Mouse (Mus musculus) stomach, embryonic 16.5 days (tissue): Measurements from ENCODE around the gene Clec3b. TPM values are rescaled to one million over a fixed set of nuclear protein-coding genes. Genes with fewer than 3 reads are reported as not detected.

Experiments used
- ATAC-seq: fragments of 200-750 bp; cut with Nextera tagmentation; 2 replicates; pipeline ENCODE4 v1.8.0; 2017; ENCODE audit warnings: moderate number of reproducible peaks, moderate TSS enrichment; ENCODE audit not compliant: insufficient read depth, low FRiP score
- H3K27ac ChIP-seq: fragments of 300-500 bp; sonication (generic); 2 replicates; pipeline ENCODE4 v1.5.1; 2014; ENCODE audit warnings: low read length
- H3K27me3 ChIP-seq: fragments of 300-500 bp; sonication (generic); 2 replicates; pipeline ENCODE4 v1.6.1; 2014; ENCODE audit warnings: low read length, control low read depth, mixed read lengths; ENCODE audit not compliant: control insufficient read depth, insufficient read depth
- H3K36me3 ChIP-seq: fragments of 300-500 bp; sonication (generic); 2 replicates; pipeline ENCODE4 v1.6.1; 2014; ENCODE audit warnings: low read length; ENCODE audit not compliant: control insufficient read depth, insufficient read depth
- H3K4me1 ChIP-seq: fragments of 300-500 bp; sonication (generic); 2 replicates; pipeline ENCODE4 v1.6.1; 2014; ENCODE audit warnings: low read length, control low read depth, mixed read lengths; ENCODE audit not compliant: control insufficient read depth, insufficient read depth
- H3K4me2 ChIP-seq: fragments of 300-500 bp; sonication (generic); 2 replicates; pipeline ENCODE4 v1.6.1; 2014; ENCODE audit warnings: low read depth, low read length, mixed read lengths
- H3K4me3 ChIP-seq: fragments of 300-500 bp; sonication (generic); replicated peaks from 2 replicates; pipeline ENCODE4 v1.5.1; 2014; ENCODE audit warnings: mild to moderate bottlenecking, low read length
- H3K9ac ChIP-seq: fragments of 300-500 bp; sonication (generic); 2 replicates; pipeline ENCODE4 v1.6.1; 2014; ENCODE audit warnings: low read length
- H3K9me3 ChIP-seq: fragments of 300-500 bp; sonication (generic); replicated peaks from 2 replicates; pipeline ENCODE4 v1.6.1; 2016; ENCODE audit warnings: low read length, control low read depth; ENCODE audit not compliant: control insufficient read depth
- WGBS: fragments of 180-500 bp; shearing (Covaris S2); extraction: QIAGEN DNeasy Blood & Tissue Kit; methylation state at CpG from one replicate; pipeline ENCODE4 v1.1.7; 2014; 5-methylcytosine and 5-hydroxymethylcytosine counted together
- polyA plus RNA-seq: library from polyadenylated mRNA; unstranded; fragments of >200 nt; fragmentation: Nextera tagmentation; extraction: Ambion mirVana; gene quantifications from 2 replicates; pipeline ENCODE4 v1.2.1, GENCODE M21; 2015

Gene Clec3b
- polyA plus RNA-seq, 1 experiment from 2014 or later = 1.8 TPM

GRCm38 (mm10) chr9:123123017-123123416, 27.7 kb upstream of the Clec3b start:
- WGBS = 96% methylated on average over 3 of the region's 3 CpGs
- H3K4me3 ChIP-seq = no peak overlapping the region
- no peaks in the 10 kb centered on the region for H3K9me3 ChIP-seq
- peaks cover 22% of the 10 kb centered on the region for H3K36me3 ChIP-seq
- H3K27me3 ChIP-seq = no peaks in the 10 kb centered on the region
- H3K4me2 ChIP-seq = no peak overlapping the region
- ATAC-seq = no peak
- no peak overlapping the region for H3K27ac ChIP-seq
- H3K4me1 ChIP-seq = no peaks in the 10 kb centered on the region
- H3K9ac ChIP-seq = no peak overlapping the region

DNA sequence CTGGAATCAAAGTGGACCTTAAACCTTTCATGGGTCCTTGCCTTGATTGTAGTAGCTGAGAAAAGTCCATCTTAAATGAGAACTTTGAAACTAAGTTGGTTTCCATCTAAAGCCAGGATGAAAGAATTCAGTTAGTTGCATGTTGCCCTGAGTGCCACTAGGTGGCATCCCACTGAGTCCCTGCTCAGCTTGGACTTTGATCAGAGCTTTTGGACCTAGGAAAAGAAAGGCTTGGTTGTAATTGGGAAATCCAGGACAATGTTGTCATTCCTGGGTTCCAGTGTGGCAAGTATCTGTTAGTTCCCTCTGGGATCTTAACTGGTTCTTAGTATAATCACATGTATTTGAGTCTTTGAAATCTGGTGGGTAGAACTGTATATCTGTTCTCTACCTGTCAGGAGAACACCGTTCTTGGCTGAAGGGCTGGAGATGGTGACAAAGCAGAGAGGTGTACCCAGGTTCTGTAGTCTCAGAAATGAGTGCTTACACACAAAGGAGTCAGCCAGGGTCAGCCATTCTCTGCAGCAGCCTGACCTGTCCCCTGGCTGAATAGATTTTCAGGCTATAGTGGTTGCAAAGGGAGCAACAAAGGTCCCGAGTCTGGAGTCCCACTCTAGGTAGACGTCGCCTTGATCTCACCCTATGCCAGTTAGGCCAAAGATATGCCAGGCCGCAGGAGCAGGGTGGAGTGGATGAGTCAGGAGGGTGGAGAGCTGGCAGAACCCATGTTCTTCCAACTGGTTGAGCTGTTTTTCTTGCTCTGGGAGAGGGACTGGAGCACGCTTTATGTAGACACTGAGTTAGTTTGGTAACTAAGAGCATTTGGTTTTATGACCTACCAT, 27.0 kb upstream of the Clec3b start:
- WGBS = 85% methylated on average over 6 of the region's 6 CpGs
- Histone ChIP-seq H3K4me2 (no peak overlapping the region), H3K27me3 (no peaks in the 10 kb centered on the region), H3K36me3 (peaks cover 22% of the 10 kb centered on the region), H3K27ac (peak overlapping the region; percentile 68; the same call in 1 of the 2 replicates), H3K9ac (no peak overlapping the region), H3K9me3 (no peaks in the 10 kb centered on the region), H3K4me3 (no peak overlapping the region), H3K4me1 (no peaks in the 10 kb centered on the region)
- no peak for ATAC-seq

- Histone ChIP-seq H3K36me3 (peaks cover 19% of the 10 kb centered on the region), H3K27ac (peak overlapping the region; percentile 18; the same call in 1 of the 2 replicates)
Measured at GRCm38 (mm10) chr9:123124413-123124981, 26.2 kb upstream of the Clec3b start.

DNA sequence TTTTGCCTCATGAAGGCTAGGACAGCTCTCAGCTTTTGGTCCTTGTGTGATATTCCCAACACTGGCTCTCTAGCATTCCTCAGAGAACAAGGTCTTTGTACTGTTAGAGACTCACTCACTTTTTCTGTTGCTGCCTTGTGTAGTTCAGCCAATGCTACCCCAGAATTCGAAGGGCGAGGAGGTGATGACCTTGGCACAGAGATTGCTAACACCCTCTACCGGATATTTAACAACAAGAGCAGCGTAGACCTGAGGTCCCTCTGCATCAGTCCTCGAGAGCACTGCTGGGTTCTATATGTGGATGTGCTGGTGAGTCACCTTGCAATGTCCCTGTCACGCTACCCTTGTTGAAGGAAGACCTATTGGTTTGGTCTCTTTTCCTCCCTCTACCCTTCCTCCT, 23.1 kb upstream of the Clec3b start:
- H3K9ac ChIP-seq = no peak overlapping the region
- H3K4me3 ChIP-seq = no peak overlapping the region
- ATAC-seq = no peak
- H3K4me2 ChIP-seq = no peak overlapping the region
- H3K27ac ChIP-seq = no peak overlapping the region
- peaks cover 23% of the 10 kb centered on the region for H3K36me3 ChIP-seq
- no peaks in the 10 kb centered on the region for H3K4me1 ChIP-seq
- no peaks in the 10 kb centered on the region for H3K27me3 ChIP-seq
- WGBS = 89% methylated on average over 6 of the region's 6 CpGs
- H3K9me3 ChIP-seq = no peaks in the 10 kb centered on the region

More at GRCm38 (mm10) chr9:123124413-123124981, 26.2 kb upstream of the Clec3b start:
- H3K4me2 ChIP-seq = no peak overlapping the region
- no peak overlapping the region for H3K4me3 ChIP-seq
- ATAC-seq = no peak
- no peak overlapping the region for H3K9ac ChIP-seq
- no peaks in the 10 kb centered on the region for H3K9me3 ChIP-seq
- no peaks in the 10 kb centered on the region for H3K4me1 ChIP-seq
- no peaks in the 10 kb centered on the region for H3K27me3 ChIP-seq
- 82% methylated on average over 2 of the region's 2 CpGs for WGBS

DNA sequence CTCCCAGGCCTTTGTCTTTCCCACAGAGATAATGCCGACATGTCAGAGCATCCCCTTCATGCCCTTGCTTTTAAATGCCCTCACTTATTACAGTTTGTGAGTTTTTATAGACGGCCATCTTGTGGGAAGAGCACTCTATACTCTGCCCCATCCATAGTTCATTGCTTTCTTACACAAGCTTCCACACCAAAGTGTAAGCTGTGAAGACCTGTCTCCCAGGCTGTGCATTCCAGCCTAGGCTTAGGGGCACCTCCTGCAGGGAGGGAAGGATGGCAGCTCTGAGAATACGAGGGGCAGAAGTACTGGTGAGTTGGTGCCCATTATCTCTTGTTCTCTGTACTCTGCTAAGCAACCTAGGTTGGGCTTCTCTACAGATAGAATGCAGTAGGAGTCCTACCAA, 17.8 kb upstream of the Clec3b start:
- Histone ChIP-seq H3K36me3 (peaks cover 33% of the 10 kb centered on the region), H3K9ac (no peak overlapping the region), H3K27me3 (no peaks in the 10 kb centered on the region), H3K9me3 (no peaks in the 10 kb centered on the region), H3K4me3 (no peak overlapping the region), H3K27ac (no peak overlapping the region), H3K4me2 (no peak overlapping the region), H3K4me1 (no peaks in the 10 kb centered on the region)
- no peak for ATAC-seq
- 88% methylated on average over 3 of the region's 3 CpGs for WGBS

DNA sequence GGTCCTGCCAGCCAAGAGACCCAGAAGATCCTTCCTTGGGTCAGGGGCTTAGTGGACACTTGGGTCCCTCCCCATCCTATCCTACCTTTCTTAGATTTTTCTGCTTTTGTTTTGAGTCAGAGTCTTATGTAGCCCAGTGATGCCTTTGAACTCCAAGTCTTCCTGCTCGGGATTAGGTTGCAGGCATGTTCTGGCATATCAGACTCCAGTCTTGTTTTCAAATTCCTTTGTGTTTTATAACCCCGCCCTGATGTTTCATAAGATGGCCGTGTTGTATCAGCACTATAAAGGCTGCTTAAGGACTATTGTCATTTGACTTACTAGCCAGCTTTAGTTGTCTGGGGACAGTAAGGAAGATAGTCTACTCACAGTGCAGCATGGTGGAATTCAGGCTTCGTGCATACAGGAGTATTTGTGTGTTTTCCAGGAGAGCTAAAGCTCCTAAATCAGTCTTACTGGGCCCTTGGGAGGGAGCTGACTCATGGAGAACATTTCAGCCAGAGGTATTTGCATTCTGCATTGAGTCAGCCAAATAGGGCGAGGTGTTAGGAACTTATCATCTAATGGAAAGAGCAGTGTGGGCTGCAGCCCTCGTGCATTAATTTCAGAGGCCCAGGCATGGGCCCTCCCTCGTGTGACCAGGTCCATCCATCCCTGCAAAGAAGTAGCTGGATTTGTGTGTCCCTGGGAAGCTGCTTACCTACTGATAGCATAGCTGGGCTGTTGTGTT, 13.6 kb upstream of the Clec3b start:
- H3K36me3 ChIP-seq = peaks cover 24% of the 10 kb centered on the region
- peak overlapping the region; percentile 43 for H3K27ac ChIP-seq
- H3K27me3 ChIP-seq = no peaks in the 10 kb centered on the region
- peak; percentile 27; the same call in 1 of the 2 replicates for ATAC-seq
- no peak overlapping the region for H3K9ac ChIP-seq
- peaks cover 18% of the 10 kb centered on the region for H3K4me1 ChIP-seq
- 65% methylated on average over 7 of the region's 7 CpGs for WGBS
- H3K4me2 ChIP-seq = no peak overlapping the region
- no peak overlapping the region for H3K4me3 ChIP-seq
- H3K9me3 ChIP-seq = no peaks in the 10 kb centered on the region

- H3K36me3 ChIP-seq = peaks cover 14% of the 10 kb centered on the region; the same call in 1 of the 2 replicates
- no peak overlapping the region for H3K4me3 ChIP-seq
- no peak overlapping the region for H3K4me2 ChIP-seq
- no peaks in the 10 kb centered on the region for H3K27me3 ChIP-seq
- H3K4me1 ChIP-seq = peaks cover 18% of the 10 kb centered on the region
- no peak overlapping the region for H3K9ac ChIP-seq
- WGBS = 43% methylated on average over 5 of the region's 5 CpGs
- H3K9me3 ChIP-seq = peaks cover 8% of the 10 kb centered on the region
- peak overlapping the region; percentile 86 for H3K27ac ChIP-seq
- ATAC-seq = peak; percentile 82; the same call in 1 of the 2 replicates
Measured at GRCm38 (mm10) chr9:123138891-123139474, 11.8 kb upstream of the Clec3b start.

DNA sequence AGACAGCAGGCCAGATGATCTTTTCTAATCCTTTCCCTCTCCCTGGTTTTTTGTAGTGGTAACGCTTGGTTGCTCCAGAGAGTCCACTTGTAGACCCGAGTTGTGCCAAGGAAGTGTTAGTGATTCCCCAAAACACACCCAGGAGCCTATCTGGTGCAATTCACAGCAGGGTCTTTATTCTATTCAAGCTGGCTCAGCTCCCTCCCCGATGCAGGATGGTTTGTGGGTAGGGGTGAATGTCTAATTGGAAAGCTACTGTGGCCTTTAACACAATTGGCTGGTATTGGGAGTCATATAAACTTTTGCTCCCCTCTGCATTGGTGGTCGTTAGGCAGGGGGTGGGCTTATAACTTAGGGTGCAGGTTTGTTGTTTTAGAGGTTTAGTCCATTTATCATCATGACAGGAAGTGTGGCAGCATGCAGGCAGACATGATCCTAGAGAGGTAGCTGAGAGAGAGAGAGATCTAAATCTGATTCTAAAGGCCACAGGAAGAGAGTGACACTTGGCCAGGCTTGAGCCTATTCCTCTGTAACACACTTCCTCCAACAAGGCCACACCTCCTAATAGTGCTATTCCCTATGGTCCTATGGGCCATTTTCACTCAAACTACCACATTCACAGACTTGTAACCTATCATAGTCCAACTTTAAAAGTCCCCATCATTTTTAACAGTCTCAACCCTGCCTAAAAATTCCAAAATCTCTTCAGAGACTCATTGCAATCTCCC, 10.7 kb upstream of the Clec3b start:
- 79% methylated on average over 4 of the region's 4 CpGs for WGBS
- no peak overlapping the region for H3K4me3 ChIP-seq

More for the DNA sequence above, 10.7 kb upstream of the Clec3b start:
- peaks cover 14% of the 10 kb centered on the region; the same call in 1 of the 2 replicates for H3K36me3 ChIP-seq
- peaks cover 13% of the 10 kb centered on the region for H3K9me3 ChIP-seq
- H3K4me2 ChIP-seq = no peak overlapping the region
- no peaks in the 10 kb centered on the region for H3K27me3 ChIP-seq
- ATAC-seq = no peak
- no peak overlapping the region for H3K9ac ChIP-seq
- peaks cover 18% of the 10 kb centered on the region for H3K4me1 ChIP-seq
- peak overlapping the region; percentile 86 for H3K27ac ChIP-seq
